Mouse (Mus musculus): Measurements from ENCODE around the gene Asic1.

The Asic1 gene

GRCm38 (mm10) chr15:99740229-99740628, 70.1 kb downstream of the Asic1 start:
- no peak for DNase-seq (ENCODE audit: inconsistent age in 2 of 2, low spot score in 1 of 2)
